Mouse (Mus musculus): ENCODE measurements at regions not wholly inside any gene's neighbourhood (a gene's known extent, or its start where the extent isn't known, plus 50 kb on each side); places are given as distances from the start of the nearest gene placed in this dataset.

GRCm38 (mm10) chr2:179282276-179282675, 160.0 kb upstream of the Cdh4 start:
- Histone ChIP-seq H3K4me1 (ENCODE audit: control insufficient read depth, insufficient read depth, low read length) (no peaks in the 10 kb centered on the region), H3K4me3 (replicated peaks; ENCODE audit: extremely low read depth, low read depth, low read length) (no peak overlapping the region)
- 80% methylated on average over 6 of the region's 6 CpGs for WGBS
- TF ChIP-seq CTCF (IDR thresholded peaks at IDR 0.05; ENCODE audit: insufficient read depth, low read length), result no peak
- no peak for TF ChIP-seq POLR2A (IDR thresholded peaks at IDR 0.05; ENCODE audit: borderline replicate concordance, extremely low read depth, low read depth, low read length)
- DNase-seq, result no peak

GRCm38 (mm10) chr2:179290394-179290793, 151.8 kb upstream of the Cdh4 start:
- 25% methylated on average over 5 of the region's 5 CpGs for WGBS
- DNase-seq, result no peak
- TF ChIP-seq CTCF (IDR thresholded peaks at IDR 0.05; ENCODE audit: insufficient read depth, low read length), result no peak
- no peak for TF ChIP-seq POLR2A (IDR thresholded peaks at IDR 0.05; ENCODE audit: borderline replicate concordance, extremely low read depth, low read depth, low read length)
- Histone ChIP-seq H3K4me3 (replicated peaks; ENCODE audit: extremely low read depth, low read depth, low read length) (no peak overlapping the region), H3K4me1 (ENCODE audit: control insufficient read depth, insufficient read depth, low read length) (no peaks in the 10 kb centered on the region)

- no peak overlapping the region for H3K4me3 ChIP-seq (replicated peaks; ENCODE audit: extremely low read depth, low read depth, low read length)
- DNase-seq, result no peak
- H3K4me1 ChIP-seq (ENCODE audit: control insufficient read depth, insufficient read depth, low read length), result no peaks in the 10 kb centered on the region
- TF ChIP-seq CTCF (IDR thresholded peaks at IDR 0.05; ENCODE audit: insufficient read depth, low read length), result no peak
- 83% methylated on average over 1 of the region's 1 CpGs for WGBS
These were observed 151.1 kb upstream of the Cdh4 start for GRCm38 (mm10) chr2:179291046-179291563.

- Histone ChIP-seq H3K4me1 (ENCODE audit: control insufficient read depth, insufficient read depth, low read length) (no peaks in the 10 kb centered on the region), H3K4me3 (replicated peaks; ENCODE audit: extremely low read depth, low read depth, low read length) (no peak overlapping the region)
- 85% methylated on average over 8 of the region's 8 CpGs for WGBS
- TF ChIP-seq CTCF (IDR thresholded peaks at IDR 0.05; ENCODE audit: insufficient read depth, low read length) (no peak), POLR2A (IDR thresholded peaks at IDR 0.05; ENCODE audit: borderline replicate concordance, extremely low read depth, low read depth, low read length) (no peak)
- no peak for DNase-seq
These were observed 150.3 kb upstream of the Cdh4 start for GRCm38 (mm10) chr2:179291958-179292357.

- no peak overlapping the region for H3K4me3 ChIP-seq (replicated peaks; ENCODE audit: extremely low read depth, low read depth, low read length)
- 51% methylated on average over 4 of the region's 4 CpGs for WGBS
- no peak for DNase-seq
- H3K4me1 ChIP-seq (ENCODE audit: control insufficient read depth, insufficient read depth, low read length), result no peaks in the 10 kb centered on the region
- no peak for TF ChIP-seq POLR2A (IDR thresholded peaks at IDR 0.05; ENCODE audit: borderline replicate concordance, extremely low read depth, low read depth, low read length)
- TF ChIP-seq CTCF (IDR thresholded peaks at IDR 0.05; ENCODE audit: insufficient read depth, low read length), result no peak
These were observed 149.7 kb upstream of the Cdh4 start for GRCm38 (mm10) chr2:179292566-179292965.

GRCm38 (mm10) chr2:179293114-179293513, 149.1 kb upstream of the Cdh4 start:
- no peak overlapping the region for H3K4me3 ChIP-seq (replicated peaks; ENCODE audit: extremely low read depth, low read depth, low read length)
- 66% methylated on average over 8 of the region's 8 CpGs for WGBS
- no peak for DNase-seq
- H3K4me1 ChIP-seq (ENCODE audit: control insufficient read depth, insufficient read depth, low read length), result no peaks in the 10 kb centered on the region
- no peak for TF ChIP-seq CTCF (IDR thresholded peaks at IDR 0.05; ENCODE audit: insufficient read depth, low read length)
- no peak for TF ChIP-seq POLR2A (IDR thresholded peaks at IDR 0.05; ENCODE audit: borderline replicate concordance, extremely low read depth, low read depth, low read length)

GRCm38 (mm10) chr2:179297057-179297456, 145.2 kb upstream of the Cdh4 start:
- DNase-seq, result no peak
- H3K4me3 ChIP-seq (replicated peaks; ENCODE audit: extremely low read depth, low read depth, low read length), result no peak overlapping the region
- no peaks in the 10 kb centered on the region for H3K4me1 ChIP-seq (ENCODE audit: control insufficient read depth, insufficient read depth, low read length)
- TF ChIP-seq POLR2A (IDR thresholded peaks at IDR 0.05; ENCODE audit: borderline replicate concordance, extremely low read depth, low read depth, low read length), result no peak
- TF ChIP-seq CTCF (IDR thresholded peaks at IDR 0.05; ENCODE audit: insufficient read depth, low read length), result no peak
- 53% methylated on average over 9 of the region's 9 CpGs for WGBS

GRCm38 (mm10) chr2:179303765-179304164, 138.5 kb upstream of the Cdh4 start:
- TF ChIP-seq CTCF (IDR thresholded peaks at IDR 0.05; ENCODE audit: insufficient read depth, low read length) (no peak), POLR2A (IDR thresholded peaks at IDR 0.05; ENCODE audit: borderline replicate concordance, extremely low read depth, low read depth, low read length) (no peak)
- no peak overlapping the region for H3K4me3 ChIP-seq (replicated peaks; ENCODE audit: extremely low read depth, low read depth, low read length)
- H3K4me1 ChIP-seq (ENCODE audit: control insufficient read depth, insufficient read depth, low read length), result no peaks in the 10 kb centered on the region
- 28% methylated on average over 8 of the region's 8 CpGs for WGBS
- no peak for DNase-seq

- H3K4me3 ChIP-seq (replicated peaks; ENCODE audit: extremely low read depth, low read depth, low read length), result no peak overlapping the region
- H3K4me1 ChIP-seq (ENCODE audit: control insufficient read depth, insufficient read depth, low read length), result no peaks in the 10 kb centered on the region
- TF ChIP-seq POLR2A (IDR thresholded peaks at IDR 0.05; ENCODE audit: borderline replicate concordance, extremely low read depth, low read depth, low read length), result no peak
- no peak for TF ChIP-seq CTCF (IDR thresholded peaks at IDR 0.05; ENCODE audit: insufficient read depth, low read length)
- 28% methylated on average over 11 of the region's 11 CpGs for WGBS
- no peak for DNase-seq
These were observed 134.8 kb upstream of the Cdh4 start for GRCm38 (mm10) chr2:179307286-179307931.

GRCm38 (mm10) chr2:179307932-179308303, 134.3 kb upstream of the Cdh4 start:
- no peak overlapping the region for H3K4me3 ChIP-seq (replicated peaks; ENCODE audit: extremely low read depth, low read depth, low read length)
- no peaks in the 10 kb centered on the region for H3K4me1 ChIP-seq (ENCODE audit: control insufficient read depth, insufficient read depth, low read length)
- TF ChIP-seq CTCF (IDR thresholded peaks at IDR 0.05; ENCODE audit: insufficient read depth, low read length) (no peak), POLR2A (IDR thresholded peaks at IDR 0.05; ENCODE audit: borderline replicate concordance, extremely low read depth, low read depth, low read length) (no peak)
- no peak for DNase-seq
- WGBS, result 17% methylated on average over 3 of the region's 3 CpGs
